Mouse (Mus musculus) heart, postnatal 0 days (tissue): ENCODE data around the gene Flywch1. TPM values are rescaled to one million over a fixed set of nuclear protein-coding genes. Genes with fewer than 3 reads are reported as not detected.
A peak's percentile ranks its signal among the peaks of the same experiment; 100 is the strongest.

ENCODE experiments used
- ATAC-seq: fragments of 200-750 bp; cut with Nextera tagmentation; 2 replicates; pipeline ENCODE4 v1.8.0; 2017; ENCODE audit warnings: low read depth, moderate number of reproducible peaks, moderate library complexity; ENCODE audit not compliant: insufficient read depth
- DNase-seq: peaks from one replicate; pipeline ENCODE4 v3.0.0-alpha.2; 2016; ENCODE audit warnings: low spot score
- H3K27ac ChIP-seq: fragments of 300-500 bp; sonication (generic); 2 replicates; pipeline ENCODE4 v1.5.1; 2014; ENCODE audit warnings: low read depth, mild to moderate bottlenecking
- H3K27me3 ChIP-seq: fragments of 300-500 bp; sonication (generic); 2 replicates; pipeline ENCODE4 v1.6.1; 2014; ENCODE audit warnings: low read length, mixed read lengths; ENCODE audit not compliant: control insufficient read depth, insufficient read depth
- H3K36me3 ChIP-seq: fragments of 300-500 bp; sonication (generic); replicated peaks from 2 replicates; pipeline ENCODE4 v1.6.1; 2014; ENCODE audit warnings: low read length, mixed read lengths; ENCODE audit not compliant: control insufficient read depth, insufficient read depth
- H3K4me1 ChIP-seq: fragments of 300-500 bp; sonication (generic); 2 replicates; pipeline ENCODE4 v1.6.1; 2014; ENCODE audit warnings: antibody characterized with exemption; ENCODE audit not compliant: control insufficient read depth, insufficient read depth
- H3K4me2 ChIP-seq: fragments of 300-500 bp; sonication (generic); 2 replicates; pipeline ENCODE4 v1.6.1; 2014; ENCODE audit warnings: low read depth, mild to moderate bottlenecking, low read length, moderate library complexity
- H3K4me3 ChIP-seq: fragments of 300-500 bp; sonication (generic); 2 replicates; pipeline ENCODE4 v1.5.1; 2014; ENCODE audit warnings: low read depth, low read length
- H3K9ac ChIP-seq: fragments of 300-500 bp; sonication (generic); replicated peaks from 2 replicates; pipeline ENCODE4 v1.6.1; 2014; ENCODE audit warnings: low read depth, low read length, mixed read lengths
- H3K9me3 ChIP-seq: fragments of 300-500 bp; sonication (generic); replicated peaks from 2 replicates; pipeline ENCODE4 v1.6.1; 2016; ENCODE audit warnings: low read length; ENCODE audit not compliant: control insufficient read depth
- CTCF ChIP-seq: IDR thresholded peaks from 2 replicates; pipeline ENCODE4 v1.5.1; 2016; ENCODE audit warnings: antibody characterized with exemption, control low read depth, low read depth
- EP300 ChIP-seq: IDR thresholded peaks from 2 replicates; pipeline ENCODE4 v1.6.1; 2016; ENCODE audit warnings: antibody characterized with exemption, low read depth
- WGBS: fragments of 180-500 bp; shearing (Covaris S2); extraction: QIAGEN DNeasy Blood & Tissue Kit; methylation state at CpG from one replicate; pipeline ENCODE4 v1.1.7; 2014; 5-methylcytosine and 5-hydroxymethylcytosine counted together
- polyA plus RNA-seq: library from polyadenylated mRNA; unstranded; fragments of >200 nt; fragmentation: Nextera tagmentation; extraction: Ambion mirVana; gene quantifications from 2 replicates; pipeline ENCODE4 v1.2.1, GENCODE M21; 2015
- total RNA-seq: library from RNA; depleted of rRNA; stranded (reverse); fragments of >200 nt; gene quantifications from 2 replicates; pipeline ENCODE4 v1.2.3, GENCODE M21; 2014; ENCODE audit warnings: low replicate concordance

The Flywch1 gene
- total and polyA plus RNA-seq, 2 experiments from 2014 or later: 34.8 to 72.2 TPM

GRCm38 (mm10) chr17:23789749-23790268 lies 18.4 kb upstream of the Flywch1 start:
- H3K36me3 ChIP-seq: no peaks in the 10 kb centered on the region
- no peak for DNase-seq
- ATAC-seq: no peak
- peaks cover 27% of the 10 kb centered on the region for H3K4me1 ChIP-seq
- peak overlapping the region; percentile 63 for H3K4me2 ChIP-seq
- H3K27ac ChIP-seq: peak overlapping the region; percentile 86
- H3K9me3 ChIP-seq: no peaks in the 10 kb centered on the region
- peak overlapping the region; percentile 69 for H3K9ac ChIP-seq
- peak overlapping the region; percentile 46 for H3K4me3 ChIP-seq
- TF ChIP-seq EP300: no peak
- TF ChIP-seq CTCF: no peak
- 20% methylated on average over 8 of the region's 8 CpGs for WGBS
- no peaks in the 10 kb centered on the region for H3K27me3 ChIP-seq

GRCm38 (mm10) chr17:23788973-23789372 lies 17.6 kb upstream of the Flywch1 start:
- Histone ChIP-seq H3K9me3 (no peaks in the 10 kb centered on the region), H3K4me3 (no peak overlapping the region), H3K4me2 (no peak overlapping the region), H3K4me1 (peaks cover 27% of the 10 kb centered on the region), H3K9ac (no peak overlapping the region), H3K36me3 (no peaks in the 10 kb centered on the region), H3K27ac (no peak overlapping the region), H3K27me3 (no peaks in the 10 kb centered on the region)
- DNase-seq (no peak), ATAC-seq (no peak)
- WGBS: 83% methylated on average over 4 of the region's 4 CpGs
- no peak for TF ChIP-seq CTCF
- no peak for TF ChIP-seq EP300

- Histone ChIP-seq H3K4me2 (peak overlapping the region; percentile 77), H3K27ac (no peak overlapping the region), H3K4me3 (peak overlapping the region; percentile 47), H3K4me1 (peaks cover 27% of the 10 kb centered on the region), H3K9ac (0 out of 2 replicates have a peak overlapping the region, but pooled peaks have one; percentile 32), H3K9me3 (no peaks in the 10 kb centered on the region), H3K36me3 (no peaks in the 10 kb centered on the region), H3K27me3 (no peaks in the 10 kb centered on the region)
- DNase-seq: no peak
- no peak for ATAC-seq
- WGBS: 18% methylated on average over 13 of the region's 13 CpGs
- no peak for TF ChIP-seq EP300
- no peak for TF ChIP-seq CTCF
These were observed 15.1 kb upstream of the Flywch1 start for GRCm38 (mm10) chr17:23786510-23786931.

- Histone ChIP-seq H3K9ac (peak within 1 kb of the TSS; percentile 32; the same call in 1 of the 2 replicates), H3K9me3 (no peaks in the 10 kb centered on the region), H3K4me2 (peak within 1 kb of the TSS; percentile 77), H3K27ac (no peak within 1 kb of the TSS), H3K36me3 (no peaks in the 10 kb centered on the region), H3K27me3 (no peaks in the 10 kb centered on the region), H3K4me1 (peaks cover 24% of the 10 kb centered on the region), H3K4me3 (peak within 1 kb of the TSS; percentile 47)
- WGBS: 5% methylated on average over 43 of the region's 43 CpGs
- ATAC-seq (peak; percentile 33; the same call in 1 of the 2 replicates), DNase-seq (peak; percentile 62)
- TF ChIP-seq EP300 (no peak), CTCF (no peak)
These were observed 14.4 kb upstream of the Flywch1 start, which contains the start of gene Flywch2 for GRCm38 (mm10) chr17:23785561-23786471. Gene Flywch2, minus strand, starts transcription at chr17:23786081.

GRCm38 (mm10) chr17:23783352-23783751 lies 11.9 kb upstream of the Flywch1 start:
- H3K36me3 ChIP-seq: no peaks in the 10 kb centered on the region
- TF ChIP-seq EP300 (no peak), CTCF (no peak)
- H3K4me1 ChIP-seq: peaks cover 12% of the 10 kb centered on the region; the same call in 1 of the 2 replicates
- no peak for DNase-seq
- H3K27me3 ChIP-seq: no peaks in the 10 kb centered on the region
- H3K27ac ChIP-seq: no peak overlapping the region
- ATAC-seq: no peak
- H3K4me3 ChIP-seq: no peak overlapping the region
- no peaks in the 10 kb centered on the region for H3K9me3 ChIP-seq
- H3K4me2 ChIP-seq: no peak overlapping the region
- no peak overlapping the region for H3K9ac ChIP-seq
